Mouse (Mus musculus) megakaryocyte, adult 5-6 weeks (primary cell): ENCODE measurements around the gene Cyp26c1. TPM values are rescaled to one million over a fixed set of nuclear protein-coding genes. Genes with fewer than 3 reads are reported as not detected.

Source experiments
- ATAC-seq: 2 replicates; pipeline ENCODE4 v1.8.0; 2016; ENCODE audit warnings: mild to moderate bottlenecking, inconsistent platforms; ENCODE audit not compliant: poor library complexity, severe bottlenecking
- total RNA-seq, 2 experiments: library from RNA; stranded (forward) in 1 of 2; stranded (reverse) in 1 of 2; fragments of 153-499, 151-499 nt in 1 of 2; fragments of 221-1000, 200-1000 nt in 1 of 2; gene quantifications; 2 replicates each; pipeline versions ENCODE4 v1.2.3 to v1.2.4; 2015 to 2017

The Cyp26c1 gene
- not detected in 2 replicates for total RNA-seq (2015)
- not detected in 2 replicates for total RNA-seq (2017)

DNA sequence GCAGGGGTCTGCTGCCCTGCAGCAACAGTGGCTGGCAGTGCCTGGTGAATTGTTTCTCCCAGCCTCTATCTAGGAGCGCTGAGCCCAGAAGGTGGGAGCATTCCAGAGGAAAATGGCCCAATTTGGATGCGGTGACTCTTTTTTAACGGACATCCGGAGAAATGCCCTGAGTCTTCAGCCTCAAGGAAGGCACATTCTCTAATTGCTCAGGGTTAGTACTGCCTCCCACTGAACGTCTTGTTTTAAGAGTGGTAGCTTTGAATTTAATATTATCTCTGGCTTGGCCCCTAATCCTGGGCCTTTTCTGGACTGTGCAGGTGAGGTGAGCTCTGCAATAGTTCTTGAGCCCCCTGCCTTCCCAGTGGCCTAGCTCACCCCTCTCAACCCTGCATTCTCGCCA, at the start of gene Cyp26c1:
TSS of gene Cyp26c1 (plus strand) at position 301 of the 400 bp plus-strand sequence.
- ATAC-seq: no peak

DNA sequence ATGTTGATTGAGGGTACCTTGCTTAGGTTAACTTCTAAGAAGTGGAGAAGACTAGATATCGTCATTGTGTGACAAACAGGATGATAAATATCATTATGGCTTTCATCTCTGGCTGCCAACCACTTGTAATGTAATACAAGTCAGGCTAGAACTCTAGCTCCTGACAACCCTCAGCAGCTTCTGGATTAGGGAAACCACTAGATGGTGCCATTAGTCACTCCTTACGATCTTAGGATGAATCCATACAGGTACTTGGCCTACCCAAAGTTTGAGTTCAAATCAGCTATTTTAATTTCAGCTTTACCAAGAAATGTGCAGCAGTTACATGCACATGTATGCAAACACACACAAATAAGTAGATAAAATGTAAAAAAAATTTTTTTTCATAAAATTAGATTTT, 37.4 kb upstream of the Cyp26c1 start:
- no peak for ATAC-seq

DNA sequence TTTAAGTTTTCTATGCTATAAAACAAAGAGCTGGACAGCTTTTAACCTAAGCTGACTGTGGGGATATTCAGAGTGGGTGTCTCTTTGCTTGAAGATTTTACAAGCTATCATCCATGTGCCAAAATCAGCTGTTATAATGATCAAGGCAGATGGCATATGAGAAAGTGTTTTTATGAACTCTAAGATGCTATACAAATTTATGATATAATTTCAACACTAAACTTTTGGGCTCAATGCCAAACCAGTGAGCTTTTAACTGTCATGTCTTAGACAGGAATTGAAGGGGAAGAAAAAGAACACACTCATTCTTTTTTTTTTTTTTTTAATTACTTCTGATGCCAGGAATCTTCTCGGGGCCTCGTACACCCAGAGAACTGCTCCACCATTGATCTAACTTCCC, 34.9 kb upstream of the Cyp26c1 start:
- no peak for ATAC-seq

DNA sequence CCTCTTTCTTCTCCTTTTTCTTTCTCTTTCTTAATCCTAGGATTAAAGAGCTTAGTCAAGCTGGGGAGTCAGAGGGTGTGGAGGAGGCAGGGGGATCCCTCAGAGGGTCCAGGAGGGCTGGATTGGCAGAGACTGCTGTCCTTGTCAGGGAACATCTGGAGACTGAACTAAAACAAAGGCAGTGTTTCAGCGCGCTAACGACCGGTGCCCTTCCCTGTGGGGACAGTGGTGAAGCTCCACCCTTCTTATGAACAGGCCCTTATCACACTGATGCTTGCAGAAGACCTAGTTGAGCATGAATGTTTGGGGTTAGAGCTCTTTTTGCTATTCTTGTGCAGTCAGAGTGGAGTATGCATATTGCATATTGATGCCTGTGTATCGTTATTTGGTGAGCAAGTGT, 31.4 kb upstream of the Cyp26c1 start:
- no peak for ATAC-seq

DNA sequence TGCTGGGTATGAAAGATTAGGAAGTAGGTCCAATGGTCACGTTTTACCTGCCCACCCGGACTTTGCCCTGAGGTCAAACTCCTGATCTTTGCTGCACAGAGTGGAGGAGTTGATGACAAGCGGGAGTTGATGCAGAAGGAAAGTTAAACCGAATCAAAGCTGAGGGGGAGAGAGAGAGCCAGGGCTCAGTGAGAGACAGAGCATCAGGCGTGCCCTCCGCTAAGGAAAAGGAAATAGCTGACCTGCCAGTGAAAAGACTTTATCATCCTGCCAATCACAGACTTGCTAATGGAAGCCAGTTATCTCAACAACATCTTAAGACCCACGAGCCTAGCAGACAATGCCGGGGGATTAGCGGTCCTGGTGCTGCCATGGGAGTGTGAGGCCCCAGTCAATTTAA, 28.9 kb upstream of the Cyp26c1 start:
- ATAC-seq: no peak

DNA sequence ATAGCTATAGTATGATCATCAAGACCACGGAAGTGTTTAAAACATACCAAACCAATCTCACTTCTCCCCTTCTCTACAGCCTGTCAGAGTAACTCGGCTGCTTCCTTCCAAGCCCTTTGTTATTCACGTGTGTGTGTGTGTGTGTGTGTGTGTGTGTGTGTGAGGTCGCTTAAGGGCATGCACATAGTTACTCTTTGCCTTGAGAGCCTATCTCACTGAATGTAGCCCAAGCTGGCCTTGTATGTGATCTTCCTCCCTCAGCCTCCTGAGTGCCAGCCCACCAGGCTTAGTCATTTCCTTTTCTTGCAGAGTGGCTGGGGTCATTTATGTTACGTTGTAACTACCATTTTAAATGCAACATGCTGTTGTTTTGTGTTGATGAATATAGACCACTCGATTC, 20.1 kb upstream of the Cyp26c1 start:
- ATAC-seq: no peak

DNA sequence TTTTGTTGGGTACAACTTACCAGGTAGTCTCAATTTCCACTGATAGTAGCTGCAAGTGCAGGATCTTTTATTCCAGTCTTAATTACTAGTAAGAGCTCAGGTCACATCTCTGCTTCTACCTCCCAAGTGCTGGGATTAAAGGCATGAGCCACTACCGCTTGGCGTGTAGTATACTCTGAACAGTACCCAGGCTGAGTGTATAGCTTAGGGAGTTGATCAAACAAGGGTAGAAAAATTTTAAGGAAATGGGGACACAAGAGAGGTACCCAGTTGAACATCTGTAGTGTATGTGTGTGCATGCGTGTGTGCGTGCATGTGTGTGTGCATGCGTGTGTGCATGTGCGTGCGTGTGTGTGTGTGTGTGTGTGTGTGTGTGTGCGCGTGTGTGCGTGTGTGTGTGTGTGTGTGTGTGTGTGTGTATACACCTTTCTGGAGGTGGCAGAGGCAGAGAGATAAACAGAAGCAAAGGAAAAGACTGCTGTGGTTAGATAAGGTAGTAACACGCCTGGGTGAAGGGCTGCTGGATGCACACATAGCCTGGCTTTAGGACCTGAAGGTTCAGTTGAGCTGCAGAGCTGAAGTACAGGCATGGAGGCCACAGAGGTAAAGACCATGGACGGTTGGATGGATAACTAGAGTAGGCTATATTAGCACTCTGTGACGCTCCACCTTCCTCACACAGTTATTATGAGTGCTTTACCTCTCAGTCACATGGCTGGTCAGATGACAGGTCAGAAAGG, 17.4 kb upstream of the Cyp26c1 start:
- 0 out of 2 replicates have a peak, but pooled peaks have one; percentile 12 for ATAC-seq

DNA sequence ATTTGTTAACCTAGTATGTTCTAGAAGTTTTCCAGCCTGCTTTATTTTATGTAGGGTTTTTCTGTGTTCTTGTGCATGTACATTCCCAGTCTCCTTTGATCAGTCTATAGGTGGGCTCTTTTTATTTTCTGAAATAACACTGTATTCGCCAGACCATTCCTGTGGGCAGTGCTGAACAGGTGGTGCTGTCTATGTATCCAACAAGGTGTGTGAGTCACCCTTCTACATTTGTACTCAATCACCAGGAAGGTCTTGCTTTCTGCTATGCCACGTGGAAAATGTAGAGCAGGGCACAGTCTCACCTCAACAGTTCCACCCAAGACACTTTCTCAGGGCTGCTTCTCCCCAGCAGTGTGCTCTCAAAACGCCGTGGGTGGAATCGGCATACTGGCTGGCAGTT, 16.7 kb upstream of the Cyp26c1 start:
- no peak for ATAC-seq

DNA sequence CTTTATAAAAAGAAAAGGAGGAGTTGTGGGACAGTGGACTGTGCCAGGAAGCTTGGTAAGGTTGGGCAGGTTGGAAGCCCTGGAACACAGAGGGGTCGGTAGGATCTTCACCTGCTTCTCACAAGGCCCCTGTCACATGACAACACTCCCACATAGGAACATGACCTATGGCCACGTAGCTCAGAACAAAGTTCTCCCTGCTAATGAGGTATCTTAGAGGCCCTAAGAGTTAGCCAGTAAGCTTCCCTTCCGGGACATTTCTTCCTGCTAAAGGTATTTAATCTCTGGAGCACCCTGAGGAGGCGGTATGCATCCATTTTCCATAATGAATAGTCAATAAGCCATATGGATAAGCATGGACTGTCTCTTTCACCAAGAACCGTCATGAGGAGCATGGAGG, 15.9 kb upstream of the Cyp26c1 start:
- no peak for ATAC-seq

DNA sequence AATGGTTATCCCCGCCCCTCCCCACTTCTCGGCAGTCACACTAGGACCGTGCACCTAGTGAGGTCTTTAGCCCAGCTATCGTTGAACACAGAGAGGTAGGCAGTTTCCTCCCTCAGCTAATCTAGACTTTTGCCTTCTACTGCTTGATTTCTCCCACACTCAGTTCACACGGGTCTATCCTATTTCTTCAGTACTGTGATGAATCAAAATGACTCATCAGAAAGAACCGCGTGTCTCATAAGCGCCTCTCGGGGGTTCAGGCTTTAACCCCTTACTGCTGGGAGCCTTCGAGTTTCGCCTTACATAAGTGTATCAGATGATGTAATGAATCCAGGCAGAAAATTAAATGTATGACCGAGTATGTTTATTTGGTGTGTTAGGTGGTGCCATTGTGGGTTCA, 12.0 kb upstream of the Cyp26c1 start:
- no peak for ATAC-seq

DNA sequence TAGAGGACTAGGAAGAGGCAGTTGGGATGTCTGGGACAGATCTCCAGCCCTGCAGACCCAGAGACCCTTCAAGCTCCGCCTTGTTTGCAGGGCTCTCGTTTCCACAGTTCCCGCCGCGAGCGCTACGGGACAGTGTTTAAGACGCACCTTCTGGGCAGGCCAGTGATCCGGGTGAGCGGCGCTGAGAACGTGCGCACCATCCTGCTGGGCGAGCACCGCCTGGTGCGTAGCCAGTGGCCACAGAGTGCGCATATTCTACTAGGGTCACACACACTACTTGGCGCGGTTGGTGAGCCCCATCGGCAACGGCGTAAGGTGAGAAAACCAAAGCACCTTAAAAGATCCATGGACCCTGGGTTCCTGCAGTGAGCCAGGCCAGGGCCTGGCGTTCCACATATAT, 966 bp downstream of the Cyp26c1 start:
- ATAC-seq: no peak

DNA sequence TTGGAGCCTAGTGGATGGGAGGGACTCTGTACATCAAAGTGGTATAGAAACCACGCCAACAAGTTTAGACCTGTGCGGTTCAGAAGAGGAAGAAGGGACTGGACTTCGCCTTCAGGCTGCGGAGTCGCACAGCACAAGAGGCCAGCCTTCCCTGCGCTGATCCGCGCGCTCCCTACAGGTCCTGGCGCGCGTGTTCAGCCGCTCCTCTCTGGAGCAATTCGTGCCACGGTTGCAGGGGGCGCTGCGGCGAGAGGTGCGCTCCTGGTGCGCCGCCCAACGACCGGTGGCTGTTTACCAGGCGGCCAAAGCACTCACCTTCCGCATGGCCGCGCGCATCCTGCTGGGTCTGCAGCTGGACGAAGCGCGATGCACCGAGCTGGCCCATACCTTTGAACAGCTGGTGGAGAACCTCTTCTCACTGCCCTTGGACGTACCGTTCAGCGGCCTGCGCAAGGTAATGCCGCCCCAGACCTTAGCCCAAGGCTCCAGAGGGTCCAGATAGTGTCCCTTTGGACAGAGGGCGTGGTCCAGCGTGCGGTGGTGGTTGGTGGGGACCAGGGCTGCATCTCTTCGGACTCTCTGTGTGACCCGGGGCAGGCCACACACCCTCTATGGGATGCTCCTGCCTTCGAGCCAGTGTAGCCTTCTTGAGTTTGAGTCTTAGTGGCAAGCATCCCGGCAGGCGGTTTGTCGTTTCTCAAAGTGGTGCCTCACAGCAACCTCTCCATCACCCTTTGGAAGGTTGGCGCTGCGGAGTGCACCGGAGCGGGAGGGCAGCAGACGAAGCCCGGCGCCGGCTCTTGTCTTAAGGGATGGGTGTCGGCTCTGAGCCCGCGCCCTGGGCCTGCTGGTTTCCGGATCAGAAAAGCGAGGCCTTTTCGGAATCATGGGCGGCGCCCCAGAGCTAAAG, 1.8 kb downstream of the Cyp26c1 start:
- ATAC-seq: no peak

DNA sequence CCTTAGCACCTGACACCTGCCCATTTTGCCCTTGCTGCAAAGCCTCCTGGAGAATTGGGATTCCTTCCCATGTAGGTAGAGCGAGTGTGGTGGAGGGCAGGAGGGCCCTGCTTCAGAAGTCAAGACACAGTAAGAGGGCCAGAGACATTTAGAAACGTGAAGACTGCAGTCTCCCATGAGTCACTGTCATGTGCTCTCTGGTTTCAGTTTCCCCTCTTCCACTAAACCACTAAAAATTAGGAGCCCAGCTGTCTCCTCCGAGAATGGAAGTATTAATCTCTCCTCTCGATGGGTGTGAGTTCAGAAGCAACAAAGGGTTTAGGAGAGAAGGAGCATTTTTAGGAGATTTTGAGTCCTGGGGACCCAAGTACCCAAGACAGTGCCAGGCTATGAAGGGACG, 4.1 kb downstream of the Cyp26c1 start:
- ATAC-seq: no peak

DNA sequence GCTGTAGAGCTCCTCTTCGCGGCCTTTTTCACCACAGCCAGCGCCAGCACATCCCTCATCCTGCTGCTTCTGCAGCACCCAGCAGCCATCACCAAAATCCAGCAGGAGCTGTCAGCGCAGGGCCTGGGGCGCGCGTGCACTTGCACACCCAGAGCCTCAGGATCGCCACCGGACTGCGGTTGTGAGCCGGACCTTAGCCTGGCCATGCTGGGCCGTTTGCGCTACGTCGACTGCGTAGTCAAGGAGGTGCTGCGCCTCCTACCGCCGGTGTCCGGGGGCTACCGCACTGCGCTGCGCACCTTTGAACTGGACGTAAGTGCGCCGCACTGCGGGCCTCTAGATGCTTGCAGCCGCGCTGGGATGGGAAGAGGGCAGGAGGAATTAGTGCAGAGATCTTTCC, 5.3 kb downstream of the Cyp26c1 start:
- ATAC-seq: no peak

DNA sequence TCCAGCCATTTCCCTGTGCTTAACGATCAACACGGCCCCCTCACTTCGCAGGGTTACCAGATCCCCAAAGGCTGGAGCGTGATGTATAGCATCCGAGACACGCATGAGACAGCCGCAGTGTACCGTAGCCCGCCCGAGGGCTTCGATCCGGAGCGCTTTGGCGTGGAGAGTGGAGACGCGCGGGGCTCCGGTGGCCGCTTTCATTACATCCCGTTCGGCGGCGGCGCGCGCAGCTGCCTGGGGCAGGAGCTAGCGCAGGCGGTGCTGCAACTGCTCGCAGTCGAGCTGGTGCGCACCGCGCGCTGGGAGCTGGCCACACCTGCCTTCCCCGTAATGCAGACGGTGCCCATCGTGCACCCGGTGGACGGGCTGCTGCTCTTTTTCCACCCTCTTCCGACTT, 7.5 kb downstream of the Cyp26c1 start:
- ATAC-seq: peak; percentile 51; the same call in 1 of the 2 replicates

DNA sequence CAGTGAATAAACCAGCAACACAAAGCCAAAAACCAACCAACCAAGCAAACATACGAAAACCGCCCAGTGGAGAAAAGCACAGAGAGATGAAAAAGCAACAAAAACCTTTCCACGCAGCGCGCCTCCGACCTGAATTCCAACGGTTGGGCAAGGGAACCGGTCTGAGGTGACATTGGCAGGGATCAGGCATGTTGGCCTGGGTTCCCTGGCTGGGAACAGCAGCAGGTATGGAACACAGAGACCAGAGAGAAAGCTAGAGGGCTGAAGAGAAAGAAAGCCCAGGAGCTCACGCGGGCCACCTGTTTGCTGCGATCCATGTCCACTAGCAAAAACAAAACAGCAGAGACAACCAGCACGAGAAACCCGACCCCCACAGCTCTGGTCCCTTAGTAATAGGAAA, 9.8 kb downstream of the Cyp26c1 start:
- ATAC-seq: no peak

DNA sequence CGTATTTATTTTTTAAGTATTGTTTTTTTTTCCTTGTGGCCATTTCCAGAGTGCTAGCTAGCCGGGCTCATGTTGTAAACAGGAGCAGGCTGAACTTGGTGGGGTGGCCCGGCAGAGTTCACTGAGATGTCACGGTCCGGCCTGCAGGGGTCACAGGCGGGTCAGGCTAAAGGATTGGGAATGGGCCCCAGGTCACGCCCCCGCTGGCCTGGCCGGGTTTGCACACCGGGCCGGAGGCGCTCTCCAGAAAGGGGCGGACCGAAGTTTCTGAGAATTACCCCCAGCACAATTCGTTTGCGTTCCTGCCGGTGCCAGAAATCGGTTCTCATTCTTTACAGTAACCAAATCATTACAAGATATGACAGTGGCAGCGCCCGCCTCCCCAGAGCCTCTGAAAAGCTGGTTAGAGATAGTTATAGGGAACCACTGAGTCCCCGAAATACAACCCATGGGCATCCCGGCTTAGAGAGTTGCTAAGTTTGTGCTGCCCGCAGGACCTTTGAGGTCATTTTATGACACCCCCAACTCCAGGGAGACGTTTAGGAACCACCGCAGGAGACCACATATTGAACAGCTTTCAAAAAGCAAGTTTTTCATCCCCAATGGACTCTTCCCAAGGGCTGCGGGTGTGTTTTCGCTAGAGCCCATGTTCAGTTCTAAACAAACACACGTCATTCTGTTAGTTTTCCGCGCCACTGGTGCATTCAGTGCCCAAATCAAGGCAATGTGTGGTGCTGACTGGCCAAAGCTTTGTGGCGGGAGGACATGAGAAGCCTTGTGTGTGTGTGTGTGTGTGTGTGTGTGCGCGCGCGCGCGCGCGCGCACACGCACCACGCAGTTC, 10.6 kb downstream of the Cyp26c1 start:
- ATAC-seq: no peak

DNA sequence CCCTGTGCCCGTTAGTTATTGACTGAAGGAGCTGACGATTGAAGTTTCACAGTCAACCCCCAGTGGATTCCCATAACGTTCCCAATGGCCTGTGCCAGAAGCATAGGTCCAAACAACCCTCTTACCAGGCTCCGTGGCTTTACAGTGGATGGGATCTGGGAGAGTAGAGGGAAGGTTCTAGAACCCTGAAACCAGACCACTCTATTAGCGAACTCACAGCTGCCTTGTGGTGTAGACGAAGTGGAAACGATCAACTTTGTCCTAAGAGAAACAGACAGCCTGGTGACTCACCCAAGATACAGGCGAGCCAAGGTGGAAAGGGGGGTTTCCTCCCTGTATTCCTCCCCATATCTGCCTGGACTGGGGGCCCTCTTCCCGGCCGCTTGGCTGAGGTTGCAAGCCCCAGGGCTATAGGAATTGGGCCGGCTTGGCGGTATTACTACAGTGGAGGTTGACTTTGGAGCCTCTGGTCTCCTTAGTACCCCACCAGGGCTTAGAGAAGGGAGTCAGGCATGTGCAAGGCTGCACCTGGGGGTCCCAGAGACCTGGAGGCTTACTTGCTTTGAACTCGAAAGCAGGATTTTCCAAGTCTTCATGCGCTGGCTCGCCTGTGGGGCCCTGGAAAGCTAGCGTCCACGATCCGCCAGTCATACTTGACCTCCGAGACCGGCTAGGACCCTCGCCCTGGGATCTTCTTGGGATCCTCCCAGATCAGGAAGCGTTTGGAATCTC, 11.4 kb downstream of the Cyp26c1 start:
- ATAC-seq: no peak

DNA sequence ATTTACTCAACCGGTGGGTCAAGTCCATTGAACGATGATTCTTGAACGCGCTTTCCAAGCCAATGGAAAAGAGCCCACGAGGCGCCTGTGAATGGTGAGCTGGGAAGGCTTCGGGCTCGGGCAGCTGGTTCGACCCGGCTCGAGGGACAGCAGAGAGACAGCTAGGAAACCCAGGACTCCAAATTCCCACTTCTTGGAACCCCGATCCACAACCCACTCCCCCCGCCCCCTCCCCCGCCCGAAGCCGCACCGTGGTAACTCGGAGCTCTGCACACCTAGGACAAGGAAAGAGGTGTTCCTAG, 11.9 kb downstream of the Cyp26c1 start:
- ATAC-seq: no peak

DNA sequence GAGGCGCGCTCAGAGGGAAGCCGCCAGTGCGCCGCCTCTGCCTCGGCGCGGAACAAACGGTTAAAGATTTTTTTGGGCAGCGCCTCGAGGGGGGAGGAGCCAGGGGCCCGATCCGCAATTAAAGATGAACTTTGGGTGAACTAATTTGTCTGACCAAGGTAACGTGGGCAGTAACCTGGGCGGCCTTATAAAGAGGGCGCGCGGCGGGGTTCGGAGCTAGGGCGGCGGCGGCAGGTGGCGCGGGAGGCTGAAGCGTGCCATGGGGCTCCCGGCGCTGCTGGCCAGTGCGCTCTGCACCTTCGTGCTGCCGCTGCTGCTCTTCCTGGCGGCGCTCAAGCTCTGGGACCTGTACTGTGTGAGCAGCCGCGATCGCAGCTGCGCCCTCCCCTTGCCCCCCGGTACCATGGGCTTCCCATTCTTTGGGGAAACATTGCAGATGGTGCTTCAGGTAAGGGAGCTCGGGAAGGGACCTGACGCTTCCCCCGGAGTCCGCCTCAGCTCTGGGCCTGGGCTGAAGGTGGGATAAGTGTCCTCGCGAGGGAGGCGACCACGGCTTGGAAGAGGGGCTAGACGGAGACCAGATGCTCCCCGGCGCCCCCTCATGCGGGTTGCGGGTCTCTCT, 12.4 kb downstream of the Cyp26c1 start, which contains the start of gene Cyp26a1:
TSS of gene Cyp26a1 (plus strand) at position 148 of the 622 bp plus-strand sequence.
- no peak for ATAC-seq
